Mouse (Mus musculus) brain, embryonic 18.5 days (tissue): ENCODE measurements at regions not wholly inside any gene's neighbourhood (a gene's known extent, or its start where the extent isn't known, plus 50 kb on each side); places are given as distances from the start of the nearest gene placed in this dataset.

Experiments used
- DNase-seq: peaks from one replicate; pipeline ENCODE4 v3.0.0-alpha.2; 2012; ENCODE audit warnings: low read depth, low spot score

DNA sequence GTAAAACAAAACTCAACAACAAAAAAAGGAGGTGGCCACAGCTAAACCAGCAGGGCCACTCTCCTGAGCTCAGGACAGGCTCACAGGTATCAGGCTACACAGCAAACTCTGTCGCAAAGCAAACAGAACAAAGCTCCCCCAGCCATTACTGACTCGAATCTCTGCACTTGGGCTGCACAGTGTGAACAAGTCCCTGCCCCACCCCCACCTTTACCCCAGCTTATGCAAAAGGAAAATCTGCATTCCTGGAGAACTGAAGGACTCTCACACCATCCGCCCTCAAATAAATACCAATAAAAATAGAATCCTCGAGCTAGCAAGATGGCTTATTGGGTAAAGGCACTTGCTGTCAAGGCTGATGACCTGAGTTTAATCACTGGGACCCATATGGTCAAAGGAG, 60.6 kb upstream of the Syt13 start:
- no peak for DNase-seq

- DNase-seq: no peak
Observed at GRCm38 (mm10) chr2:92856047-92856446, 58.9 kb upstream of the Syt13 start.

DNA sequence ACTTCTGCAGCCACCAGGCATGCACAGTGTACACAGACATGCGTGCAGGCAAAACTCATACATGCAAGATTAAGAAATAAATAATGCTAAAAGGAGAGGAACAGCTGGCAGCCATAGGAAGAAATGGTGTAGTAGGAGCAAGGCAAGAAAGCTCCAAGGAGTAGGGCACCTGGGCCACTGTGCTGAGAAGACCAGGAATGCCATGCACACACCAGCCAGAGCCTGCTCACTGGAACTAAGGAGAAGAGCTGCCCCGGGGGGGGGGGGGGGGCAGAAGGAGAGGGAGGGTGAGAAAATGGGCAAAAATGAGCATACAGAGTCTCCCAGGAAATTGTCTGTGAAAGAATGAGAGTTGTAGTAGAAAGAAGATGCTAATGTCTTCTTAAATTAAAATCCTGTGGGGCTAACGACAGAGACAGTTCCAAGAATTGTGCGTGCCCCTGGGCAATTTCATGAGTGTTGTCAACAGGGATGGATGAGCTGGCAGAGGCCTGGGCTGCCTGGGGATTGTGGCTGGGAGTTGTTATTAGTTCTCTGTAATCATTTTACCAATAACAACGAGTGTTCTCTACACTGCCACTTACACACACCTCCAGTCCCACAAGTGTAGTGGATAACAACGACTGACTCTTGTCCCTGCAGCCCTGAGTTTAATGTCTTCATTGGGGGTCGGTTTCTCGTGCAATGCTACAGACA, 54.2 kb upstream of the Syt13 start:
- no peak for DNase-seq
